ENCODE assay signal across 12 mouse cellular contexts in genomic region chr10:99408786-99409185, GRCm38 (mm10).
A peak's percentile ranks its signal among the peaks of the same experiment; 100 is the strongest.
DNase-seq lines count a peak whose midpoint lies in the region; ATAC-seq and TF ChIP-seq lines count a peak whose summit lies in the region.
"Had no signal": no experiment of that assay in that cellular context is flagged by ENCODE, and none has a peak within 500 bp of the region (broad histone marks: within the 10 kb centered on the region; RNA-seq: fewer than 3 reads in every experiment).

No protein-coding gene starts in this region.

- H3K9me3 ChIP-seq in heart, postnatal 0 days (replicated peaks; ENCODE audit: control insufficient read depth, low read length): no peaks in the 10 kb centered on the region; the same call in 1 of the 2 replicates
- peaks cover 4% of the 10 kb centered on the region; the same call in 1 of the 2 replicates for H3K9me3 ChIP-seq in liver, postnatal 0 days (ENCODE audit: low read length)
- H3K9me3 ChIP-seq: forebrain, embryonic 13.5 days; hindbrain, embryonic 12.5 days had no signal

- peaks cover 8% of the 10 kb centered on the region for H3K4me1 ChIP-seq in heart, postnatal 0 days (ENCODE audit: control insufficient read depth, insufficient read depth)
- H3K4me1 ChIP-seq in liver, postnatal 0 days (ENCODE audit: insufficient read depth): no peaks in the 10 kb centered on the region
- H3K4me1 ChIP-seq: forebrain, embryonic 13.5 days; hindbrain, embryonic 12.5 days had no signal

- H3K4me2 ChIP-seq in heart, postnatal 0 days (ENCODE audit: low read depth, low read length): no peak overlapping the region
- no peak overlapping the region for H3K4me2 ChIP-seq in liver, postnatal 0 days (ENCODE audit: low read depth, low read length)
- H3K4me2 ChIP-seq: forebrain, embryonic 13.5 days; hindbrain, embryonic 12.5 days had no signal

- no peaks in the 10 kb centered on the region for H3K36me3 ChIP-seq in heart, postnatal 0 days (replicated peaks; ENCODE audit: control insufficient read depth, insufficient read depth, low read length)
- no peaks in the 10 kb centered on the region for H3K36me3 ChIP-seq in liver, postnatal 0 days (replicated peaks; ENCODE audit: insufficient read depth, low read length)
- H3K36me3 ChIP-seq: G1E; hindbrain, embryonic 12.5 days had no signal

- no peak for DNase-seq in heart, postnatal 0 days (ENCODE audit: low spot score)
- no peak for DNase-seq in heart, postnatal 25 days (ENCODE audit: low spot score)
- DNase-seq in liver, postnatal 0 days: no peak
- DNase-seq in liver (no peak), ES-CJ7 (ENCODE audit: low read depth, low spot score) (peak; percentile 66)
- DNase-seq in cerebellum, adult 8-10 months: no peak
- no peak for DNase-seq in urinary bladder, adult 18-20 months (ENCODE audit: low spot score in 2 of 2)
- DNase-seq: adrenal gland, postnatal 10 days had no signal

- intact Hi-C loops in heart, postnatal 25 days (cut with DNase I): loop anchor here (2.0 to 5.0 kb wide), 2 partner anchors 76 to 144 kb away; no protein-coding TSS in a partner anchor

- ATAC-seq in heart, postnatal 0 days (ENCODE audit: insufficient read depth, low read depth): no peak
- ATAC-seq in liver, postnatal 0 days: no peak
- peak; percentile 55; the same call in 1 of the 2 replicates for ATAC-seq in megakaryocyte progenitor cell, adult 5-6 weeks (replicated peaks; ENCODE audit: poor library complexity)
- ATAC-seq: forebrain, embryonic 13.5 days had no signal

- TF ChIP-seq CTCF in heart, postnatal 0 days (IDR thresholded peaks at IDR 0.05; ENCODE audit: low read depth): no peak
- peak; percentile 40 for TF ChIP-seq CTCF in liver, postnatal 0 days (IDR thresholded peaks at IDR 0.05; ENCODE audit: low read depth)

- no peak overlapping the region for H3K4me3 ChIP-seq in heart, postnatal 0 days (ENCODE audit: low read depth, low read length)
- H3K4me3 ChIP-seq in liver, postnatal 0 days (ENCODE audit: low read depth, low read length): no peak overlapping the region
- H3K4me3 ChIP-seq: forebrain, embryonic 13.5 days; hindbrain, embryonic 12.5 days had no signal

- peak overlapping the region; percentile 56; the same call in 1 of the 2 replicates for H3K27ac ChIP-seq in heart, postnatal 0 days (ENCODE audit: low read depth)
- H3K27ac ChIP-seq in liver, postnatal 0 days (ENCODE audit: low read depth): no peak overlapping the region
- H3K27ac ChIP-seq: forebrain, embryonic 13.5 days; hindbrain, embryonic 12.5 days had no signal

- TF ChIP-seq EP300 in heart, postnatal 0 days (IDR thresholded peaks at IDR 0.05; ENCODE audit: low read depth): no peak
- TF ChIP-seq EP300 in liver, postnatal 0 days (IDR thresholded peaks at IDR 0.05; ENCODE audit: low read depth): no peak

- no peak overlapping the region for H3K9ac ChIP-seq in heart, postnatal 0 days (replicated peaks; ENCODE audit: low read depth, low read length)
- no peak overlapping the region for H3K9ac ChIP-seq in liver, postnatal 0 days (replicated peaks)
- H3K9ac ChIP-seq: forebrain, embryonic 13.5 days; hindbrain, embryonic 12.5 days had no signal

- H3K27me3 ChIP-seq in heart, postnatal 0 days (ENCODE audit: control insufficient read depth, insufficient read depth, low read length): no peaks in the 10 kb centered on the region
- H3K27me3 ChIP-seq in liver, postnatal 0 days (ENCODE audit: insufficient read depth, low read length): no peaks in the 10 kb centered on the region
- H3K27me3 ChIP-seq: forebrain, embryonic 13.5 days; hindbrain, embryonic 12.5 days had no signal

- 98% methylated on average over 2 of the region's 2 CpGs for WGBS in heart, postnatal 0 days
- WGBS in liver, postnatal 0 days (ENCODE audit: insufficient replicate concordance): 82% methylated on average over 2 of the region's 2 CpGs
